Mouse (Mus musculus): ENCODE data around the gene Thap3.
A peak's percentile ranks its signal among the peaks of the same experiment; 100 is the strongest.

Thap3 gene

GRCm38 (mm10) chr4:152009076-152010051 is 20.6 kb upstream of the Thap3 start:
- DNase-seq (ENCODE audit: low spot score), result peak; percentile 38

DNA sequence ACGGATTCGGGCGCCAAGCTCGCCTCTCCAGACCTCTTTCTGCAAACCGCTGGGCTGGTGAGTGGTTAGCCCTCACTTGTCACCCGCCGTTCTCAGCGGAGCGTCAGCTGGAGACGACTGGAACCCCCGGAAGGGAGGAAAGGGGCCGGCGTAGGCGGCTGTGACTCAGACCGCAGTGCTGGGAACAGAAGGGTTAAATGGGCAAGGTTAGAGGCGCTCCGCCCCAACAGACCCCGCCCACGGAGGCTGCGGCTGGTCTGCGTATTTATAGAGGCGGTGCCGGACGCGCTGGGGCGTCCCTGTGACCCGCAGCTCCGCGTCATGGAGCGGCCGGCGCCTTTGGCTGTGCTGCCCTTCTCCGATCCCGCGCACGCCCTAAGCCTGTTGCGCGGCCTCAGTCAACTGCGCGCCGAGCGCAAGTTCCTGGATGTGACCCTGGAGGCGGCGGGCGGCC is 19.9 kb upstream of the Thap3 start, which contains the start of gene Klhl21:
Klhl21 (plus strand) TSS at position 182 of the 454 bp plus-strand sequence.
- DNase-seq (ENCODE audit: low spot score), result peak; percentile 94

- no peak for DNase-seq (ENCODE audit: low spot score)
Measured at GRCm38 (mm10) chr4:152008148-152008500, 19.3 kb upstream of the Thap3 start.

GRCm38 (mm10) chr4:152007481-152008147 is 18.8 kb upstream of the Thap3 start:
- no peak for DNase-seq (ENCODE audit: low spot score)

DNA sequence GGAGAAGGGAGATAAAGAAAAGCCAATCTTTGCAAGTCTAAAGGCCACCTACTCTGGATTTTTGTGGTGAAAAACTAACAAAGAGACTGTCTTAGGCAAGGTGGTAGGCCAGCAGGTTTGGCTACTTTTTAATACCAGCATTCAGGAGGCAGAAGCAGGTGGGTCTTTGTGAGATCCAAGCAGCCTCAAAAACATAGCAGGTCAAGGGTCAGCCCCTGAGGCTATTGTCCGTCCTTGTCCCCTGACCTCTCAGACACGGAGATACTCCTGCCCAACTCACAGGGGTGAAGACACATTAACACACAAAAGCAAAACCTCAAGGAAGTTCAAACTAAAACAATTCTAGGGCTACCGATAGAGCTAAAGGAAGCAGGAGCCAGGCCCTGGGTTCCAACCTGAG is 18.0 kb upstream of the Thap3 start:
- DNase-seq (ENCODE audit: low spot score), result no peak

DNA sequence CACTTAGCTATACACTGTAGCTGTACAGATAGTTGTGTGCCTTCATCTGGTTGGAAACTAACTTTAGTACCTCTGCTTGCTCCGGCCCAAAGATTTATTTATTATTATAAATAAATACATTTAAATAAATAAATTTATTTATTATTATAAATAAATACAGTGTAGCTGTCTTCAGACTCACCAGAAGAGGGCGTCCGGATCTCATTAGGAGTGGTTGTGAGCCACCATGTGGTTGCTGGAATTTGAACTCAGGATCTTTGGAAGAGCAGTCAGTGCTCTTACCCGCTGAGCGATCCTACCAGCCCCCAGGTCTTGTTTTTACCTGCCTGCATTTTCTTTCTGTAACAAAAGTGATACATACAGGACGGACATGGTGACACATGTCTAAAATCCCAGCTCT is 17.3 kb upstream of the Thap3 start:
- DNase-seq (ENCODE audit: low spot score), result no peak

- no peak for DNase-seq (ENCODE audit: low spot score)
Measured at GRCm38 (mm10) chr4:152002063-152002462, 13.3 kb upstream of the Thap3 start.

DNA sequence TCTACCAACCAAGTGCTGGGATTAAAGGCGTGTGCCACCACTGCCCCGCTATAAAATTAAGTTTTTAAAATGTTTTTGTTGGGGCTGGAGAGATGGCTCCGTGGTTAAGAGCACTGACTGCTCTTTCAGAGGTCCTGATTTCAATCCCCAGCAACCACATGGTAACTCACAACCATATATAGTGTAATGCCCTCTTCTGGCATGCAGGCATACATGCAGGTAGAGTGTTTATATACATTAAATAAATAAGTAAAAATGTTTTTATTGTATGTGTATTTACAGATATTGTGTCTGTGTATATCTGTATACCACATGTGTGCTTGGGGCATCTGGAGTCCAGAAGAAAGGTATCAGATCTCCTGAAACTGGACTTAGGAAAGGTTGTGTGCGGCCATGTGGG is 12.5 kb upstream of the Thap3 start:
- no peak for DNase-seq (ENCODE audit: low spot score)

DNA sequence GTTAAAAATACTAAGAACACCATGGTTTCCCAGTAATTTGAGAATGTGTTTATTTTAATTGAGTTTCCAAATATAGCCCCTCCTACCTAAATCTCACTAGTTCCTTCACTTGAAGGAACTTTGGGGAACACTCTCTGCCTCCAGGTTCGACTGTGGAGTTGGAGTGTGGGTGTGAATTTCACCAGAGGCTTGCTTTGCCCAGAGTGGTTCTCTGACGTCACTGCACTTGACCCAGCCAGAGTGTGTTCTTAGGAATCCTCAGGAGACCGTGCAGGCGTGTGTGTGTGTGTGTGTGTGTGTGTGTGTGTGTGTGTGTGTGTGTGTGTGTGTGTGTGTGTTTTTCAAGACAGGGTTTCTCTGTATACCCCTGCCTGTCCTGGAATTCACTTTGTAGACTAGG is 12.1 kb upstream of the Thap3 start:
- no peak for DNase-seq (ENCODE audit: low spot score)

DNA sequence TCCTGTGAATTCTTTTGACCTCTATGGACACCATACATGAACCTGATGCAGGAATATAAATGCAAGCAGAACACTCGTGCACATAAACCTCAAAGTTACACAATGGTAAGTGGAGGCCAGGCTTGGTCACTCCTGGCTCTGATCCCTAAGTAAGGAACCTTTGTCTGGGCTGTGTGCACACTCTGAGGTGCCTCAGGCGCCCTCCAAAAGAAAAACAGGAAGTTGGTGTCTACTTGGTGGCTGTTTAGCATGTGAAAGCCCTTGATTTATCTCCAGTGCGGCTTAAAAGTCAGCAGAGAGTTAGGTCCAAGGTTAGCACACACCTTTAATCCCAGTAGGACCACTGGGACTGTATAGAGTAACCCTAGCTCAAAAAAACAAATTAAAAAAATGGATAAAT is 10.7 kb upstream of the Thap3 start:
- no peak for DNase-seq (ENCODE audit: low spot score)

DNA sequence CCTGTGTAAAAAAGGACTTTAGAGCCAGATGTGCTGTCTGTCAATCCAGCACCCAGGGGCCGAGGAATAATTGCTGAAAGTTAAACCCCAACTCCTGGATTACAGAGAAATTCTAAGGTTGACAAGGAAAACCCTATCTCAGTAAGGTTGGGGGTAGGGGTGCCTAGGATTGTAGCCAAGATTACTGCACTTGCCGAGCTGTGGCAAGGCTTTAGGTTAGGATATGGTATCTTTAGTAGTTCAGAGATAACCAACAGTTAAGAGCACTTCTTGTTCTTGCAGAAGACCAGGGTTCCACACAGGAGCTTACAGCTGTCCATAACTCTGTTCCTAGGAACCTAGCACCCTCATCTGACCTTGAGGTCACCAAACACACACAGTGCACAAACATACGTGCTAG is 8.9 kb upstream of the Thap3 start:
- no peak for DNase-seq (ENCODE audit: low spot score)

- DNase-seq (ENCODE audit: low spot score), result no peak
Measured at GRCm38 (mm10) chr4:151996951-151997222, 8.1 kb upstream of the Thap3 start.

GRCm38 (mm10) chr4:151996173-151996950 is 7.6 kb upstream of the Thap3 start, which contains the start of gene Phf13:
Gene Phf13 (minus strand): TSS chr4:151996258.
- peak; percentile 94 for DNase-seq (ENCODE audit: low spot score)

DNA sequence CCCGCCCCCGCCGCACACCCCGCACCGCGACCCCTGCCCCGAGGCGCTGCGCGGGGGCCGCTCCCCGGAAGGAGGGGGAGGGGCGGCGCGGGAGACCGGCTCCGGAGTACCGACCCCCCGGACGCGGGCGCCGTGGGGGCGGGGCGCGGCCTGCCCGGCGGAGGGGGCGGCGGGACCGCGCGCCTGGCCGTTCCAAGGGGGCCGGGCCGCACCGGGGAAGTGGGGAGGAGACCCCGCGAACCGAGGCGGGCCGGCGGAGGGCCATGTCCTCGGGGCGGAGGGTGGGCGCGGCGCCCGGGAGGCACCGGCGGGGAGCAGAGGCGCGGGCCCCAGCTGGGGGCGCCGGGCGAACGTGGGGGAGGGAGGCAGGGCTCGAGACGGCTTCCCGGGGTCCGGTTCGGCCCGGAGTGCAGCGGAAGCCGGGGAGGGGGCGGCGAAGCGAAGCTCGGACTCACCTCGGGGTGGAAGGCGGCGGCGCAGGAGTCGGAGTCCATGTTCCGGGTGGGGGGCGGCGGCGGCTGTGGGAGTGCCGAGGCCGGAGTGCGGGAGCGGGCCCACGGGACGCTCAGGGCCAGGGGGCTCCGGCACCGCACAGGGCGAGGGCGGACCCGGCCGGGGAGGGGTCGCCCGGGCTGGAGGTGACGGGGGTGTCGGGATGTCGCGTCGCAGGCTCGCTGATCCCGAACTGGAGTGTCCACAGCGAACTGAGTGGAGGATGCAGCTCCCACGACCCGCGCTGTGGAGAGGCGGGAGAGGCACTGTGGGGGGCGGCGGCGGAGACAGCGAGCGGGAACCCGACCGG is 6.8 kb upstream of the Thap3 start:
- no peak for DNase-seq (ENCODE audit: low spot score)

- DNase-seq (ENCODE audit: low spot score), result peak; percentile 36
Measured at GRCm38 (mm10) chr4:151994228-151995171, 5.7 kb upstream of the Thap3 start.

- no peak for DNase-seq (ENCODE audit: low spot score)
Measured at GRCm38 (mm10) chr4:151993035-151993434, 4.2 kb upstream of the Thap3 start.

DNA sequence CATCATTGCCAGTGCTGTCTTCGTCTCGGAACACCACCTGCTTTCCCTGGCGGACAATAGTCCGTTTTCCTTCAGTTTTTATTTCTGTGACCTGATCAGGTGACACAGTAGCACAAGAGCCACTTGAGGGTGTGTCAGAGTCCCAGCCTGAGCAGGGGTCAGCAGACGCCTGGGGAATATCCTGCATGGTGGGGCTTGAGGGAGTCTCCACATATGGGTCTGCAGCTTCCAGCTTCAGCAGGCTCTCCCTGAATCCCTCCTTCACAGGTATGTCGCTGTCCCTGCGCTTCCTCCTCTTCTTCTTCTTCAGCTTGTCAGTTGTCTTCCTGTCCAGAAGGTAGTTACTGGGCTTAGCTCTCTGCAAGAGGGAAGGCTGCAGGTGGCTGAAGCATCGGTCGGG is 3.3 kb upstream of the Thap3 start:
- DNase-seq (ENCODE audit: low spot score), result no peak

- no peak for DNase-seq (ENCODE audit: low spot score)
Measured at GRCm38 (mm10) chr4:151989110-151989488, 302 bp upstream of the Thap3 start.

GRCm38 (mm10) chr4:151988014-151988341 is 819 bp downstream of the Thap3 start:
- no peak for DNase-seq (ENCODE audit: low spot score)

DNA sequence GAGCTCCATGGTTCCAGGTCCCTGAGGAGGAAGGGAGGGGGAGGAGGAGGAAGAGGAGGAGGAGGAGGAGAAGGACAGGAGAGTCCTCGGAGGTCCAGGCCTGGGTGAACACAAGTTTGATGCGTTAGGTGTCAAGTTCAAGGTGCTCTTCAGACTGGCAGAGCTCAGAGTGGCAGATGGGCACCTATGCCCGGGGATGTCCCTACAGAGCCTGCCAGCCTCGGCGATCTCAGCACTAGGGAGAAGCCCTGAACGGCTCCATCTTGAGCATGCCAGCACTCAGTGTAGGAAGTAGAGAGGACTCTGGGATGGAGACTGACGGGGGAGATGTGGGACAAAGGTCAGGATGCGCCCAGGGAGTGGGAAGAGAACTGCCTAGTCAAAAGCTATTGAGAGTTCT is 2.1 kb downstream of the Thap3 start:
- DNase-seq (ENCODE audit: low spot score), result no peak

DNA sequence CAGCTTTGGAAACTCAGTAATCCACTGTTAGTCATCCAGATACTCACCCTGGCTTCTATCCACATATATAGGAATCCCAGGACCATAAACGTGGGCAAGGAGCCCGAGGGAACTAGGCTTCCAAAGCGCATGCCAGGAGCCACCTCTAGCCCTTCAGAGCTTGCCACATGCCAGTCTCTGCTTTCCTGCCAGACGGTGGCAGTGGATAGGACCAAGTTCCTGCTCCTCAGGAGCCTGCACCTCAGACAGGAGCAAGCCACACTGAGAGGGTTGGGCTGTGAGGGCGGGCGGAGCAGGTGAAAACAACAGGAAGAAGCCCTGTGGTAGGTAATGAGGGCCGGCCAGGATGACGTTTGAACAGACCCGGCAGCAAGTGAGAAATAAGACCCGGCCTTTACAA is 2.9 kb downstream of the Thap3 start:
- no peak for DNase-seq (ENCODE audit: low spot score)

Data from urinary bladder, postnatal 25 days (tissue).